Mouse (Mus musculus): Measurements from ENCODE around the gene Mthfsd.

DNA sequence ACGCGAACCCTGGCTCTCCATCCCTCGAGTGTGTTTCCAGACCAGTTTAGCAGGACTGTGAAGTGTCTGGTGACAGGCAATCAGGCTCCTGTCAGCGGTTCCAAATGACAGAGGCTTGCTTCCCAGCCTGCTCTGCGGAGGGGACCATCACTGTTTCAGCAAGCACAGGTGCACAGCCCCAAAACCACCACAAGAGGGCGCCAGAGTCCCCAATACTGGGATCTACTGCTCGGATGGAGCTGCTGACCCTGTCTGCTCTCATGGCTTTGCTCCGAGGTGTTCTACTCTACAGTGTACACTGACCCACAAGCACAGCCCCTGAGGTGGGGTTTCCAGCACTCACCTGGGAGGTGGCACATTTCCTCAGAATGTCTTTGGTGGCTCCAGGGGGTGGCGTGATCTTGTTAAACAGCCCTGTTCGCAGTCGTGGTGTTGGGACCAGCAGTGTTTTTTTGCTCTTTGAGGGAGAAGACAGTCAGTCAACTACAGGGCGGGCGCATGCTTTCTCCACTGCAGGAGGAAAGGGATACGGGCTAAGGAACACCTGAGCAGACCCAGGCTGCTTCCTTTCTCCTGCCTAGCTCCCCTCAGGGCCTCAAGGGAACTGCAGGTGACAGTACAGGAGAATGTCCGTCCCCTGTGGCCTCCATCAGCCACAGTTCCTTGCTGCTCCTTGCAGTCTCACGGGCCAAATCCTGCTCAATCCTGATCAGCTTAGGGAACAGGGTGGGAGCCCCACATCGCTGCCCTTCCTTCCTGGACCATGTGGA, 4.0 kb downstream of the Mthfsd start:
- peak; percentile 96 for TF ChIP-seq CTCF (IDR thresholded peaks at IDR 0.05; ENCODE audit: low read depth)
- no peak for TF ChIP-seq EP300 (optimal IDR thresholded peaks at IDR 0.05)
